Mouse (Mus musculus): Measurements from ENCODE around the gene Cinp.

DNA sequence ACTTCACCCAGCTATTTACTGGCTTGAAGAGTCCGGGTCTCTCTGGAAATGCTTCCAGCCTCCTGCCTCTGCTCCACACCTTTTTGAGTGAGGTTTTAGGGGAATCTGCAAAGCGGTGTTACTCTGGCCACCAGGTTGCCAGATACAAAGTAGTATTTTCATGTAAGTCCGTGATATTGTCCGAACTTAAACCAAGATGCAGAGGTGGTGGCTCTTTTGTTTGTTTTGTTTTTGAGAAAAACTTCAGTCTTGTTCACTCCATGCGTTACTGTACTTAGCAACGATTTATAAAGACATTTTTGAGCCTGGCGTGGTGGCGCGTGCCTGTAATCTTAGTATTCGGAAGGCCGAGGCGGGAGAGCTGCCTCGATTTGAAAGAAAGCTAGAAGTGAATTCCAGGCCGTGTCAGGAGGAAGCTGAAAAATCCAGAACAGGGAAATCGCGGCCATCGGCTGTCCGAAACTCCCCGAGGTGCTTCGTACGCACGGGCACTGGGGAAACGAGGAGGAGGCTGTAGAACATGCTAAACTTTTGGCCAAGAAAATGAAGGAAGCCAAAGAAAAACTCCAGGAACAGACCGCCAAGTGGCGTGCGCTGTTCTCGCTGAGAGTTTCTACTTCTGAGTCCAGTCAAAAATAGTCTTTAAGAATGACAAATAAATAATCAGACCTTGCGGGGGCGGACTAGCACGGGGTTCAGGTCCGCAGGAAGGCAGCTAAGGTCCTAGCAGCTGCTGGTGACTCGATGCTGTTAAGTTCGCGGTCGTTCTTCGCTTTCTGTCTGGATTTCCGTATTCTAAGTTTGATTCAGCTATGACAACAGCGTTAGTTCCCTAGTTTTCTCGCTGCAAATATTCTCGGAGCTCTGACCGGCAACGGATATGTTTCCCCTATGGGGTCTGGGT is 44.5 kb downstream of the Cinp start:
- TF ChIP-seq CTCF (IDR thresholded peaks at IDR 0.05; ENCODE audit: borderline replicate concordance, control insufficient read depth, extremely low read depth, insufficient read depth, low read length, poor library complexity) (no peak), POLR2A (IDR thresholded peaks at IDR 0.05; ENCODE audit: control insufficient read depth, extremely low read depth, insufficient read depth, low read length, poor library complexity) (no peak)

Data from thymus, adult 2 months (tissue).